ENCODE assay signal across 8 mouse cellular contexts in genomic region chr7:19458591-19459111, GRCm38 (mm10). TPM values are rescaled to one million over a fixed set of nuclear protein-coding genes. Genes with fewer than 3 reads are reported as not detected.
A peak's percentile ranks its signal among the peaks of the same experiment; 100 is the strongest.
DNase-seq lines count a peak whose midpoint lies in the region; ATAC-seq lines count a peak whose summit lies in the region.

Mark4 (minus strand) TSS chr7:19458821.

- no peaks in the 10 kb centered on the region for H3K27me3 ChIP-seq in hindbrain, embryonic 11.5 days (ENCODE audit: control insufficient read depth, insufficient read depth, low read length)

- H3K9ac ChIP-seq in hindbrain, embryonic 11.5 days (ENCODE audit: low read depth, low read length): peak within 1 kb of the TSS; percentile 90

- H3K4me2 ChIP-seq in hindbrain, embryonic 11.5 days (replicated peaks; ENCODE audit: low read depth, low read length): peak within 1 kb of the TSS; percentile 97

- peak within 1 kb of the TSS; percentile 99 for H3K4me3 ChIP-seq in hindbrain, embryonic 11.5 days (ENCODE audit: low read depth, low read length)

- H3K4me1 ChIP-seq in hindbrain, embryonic 11.5 days (replicated peaks; ENCODE audit: control insufficient read depth, insufficient read depth, low read length): peaks cover 8% of the 10 kb centered on the region; the same call in 1 of the 2 replicates

- peak; percentile 85 for ATAC-seq in hindbrain, embryonic 11.5 days (ENCODE audit: low FRiP score)

- peak; percentile 92 for DNase-seq in NIH3T3 (ENCODE audit: low read depth)
- peak; percentile 78 for DNase-seq in cerebellum, adult 9-11 months
- DNase-seq in frontal cortex, postnatal 10 days (ENCODE audit: low spot score in 2 of 2): peak; percentile 44 to 74
- DNase-seq in hindbrain, embryonic 11.5 days (ENCODE audit: low spot score): peak; percentile 93
- peak; percentile 65 to 71 for DNase-seq in layer of hippocampus, postnatal 25 days (ENCODE audit: extremely low spot score in 1 of 2, low spot score in 1 of 2)
- peak; percentile 74 for DNase-seq in lung, postnatal 25 days (ENCODE audit: low spot score)
- DNase-seq in retina, embryonic 14.5 days (ENCODE audit: low spot score): peak; percentile 90
- peak; percentile 86 for DNase-seq in thymus, postnatal 4 days

- peak within 1 kb of the TSS; percentile 79 for H3K27ac ChIP-seq in hindbrain, embryonic 11.5 days (ENCODE audit: low read depth, low read length)

- no peaks in the 10 kb centered on the region; the same call in 1 of the 2 replicates for H3K36me3 ChIP-seq in hindbrain, embryonic 11.5 days (ENCODE audit: control insufficient read depth, insufficient read depth, low read length)

- 0% methylated on average over 27 of the region's 42 CpGs for WGBS in hindbrain, embryonic 11.5 days

- H3K9me3 ChIP-seq in hindbrain, embryonic 11.5 days (ENCODE audit: control insufficient read depth, low read length): no peaks in the 10 kb centered on the region

RNA-seq across cellular contexts. Expression of gene Mark4, which starts in this region (rescaled TPM):
- 11.5 and 13.3 TPM in 2 replicates for polyA plus RNA-seq in hindbrain, embryonic 11.5 days (2014; fragmentation: Nextera tagmentation; extraction: Ambion mirVana)
- total RNA-seq in layer of hippocampus, postnatal 25 days (2021): 100 to 1,000 TPM in 1 of 2 experiments, 10 to 100 TPM in 1; 92.8 to 105 TPM

Comparison
In these comparisons a context has a peak if more than half of its experiments do, and no peak if none do; other contexts are left out.
1. Peak in every context shown above with its lines: DNase-seq, ATAC-seq, H3K4me3 ChIP-seq and H3K27ac ChIP-seq.